Mouse (Mus musculus) megakaryocyte, embryonic 14.5 days (primary cell): ENCODE measurements around the gene Car8. TPM values are rescaled to one million over a fixed set of nuclear protein-coding genes. Genes with fewer than 3 reads are reported as not detected.
A peak's percentile ranks its signal among the peaks of the same experiment; 100 is the strongest.

Experiments used
- H3K27me3 ChIP-seq: replicated peaks from 2 replicates; pipeline ENCODE3; 2012; ENCODE audit warnings: inconsistent platforms
- H3K36me3 ChIP-seq: replicated peaks from 2 replicates; pipeline ENCODE3; 2012; ENCODE audit warnings: low read length, inconsistent platforms, mixed read lengths
- H3K4me1 ChIP-seq: 2 replicates; pipeline ENCODE4 v1.6.1; 2012; ENCODE audit warnings: inconsistent platforms
- H3K4me3 ChIP-seq: replicated peaks from 2 replicates; pipeline ENCODE3; 2012; ENCODE audit warnings: moderate library complexity, mild to moderate bottlenecking, inconsistent platforms
- H3K9me3 ChIP-seq: 2 replicates; pipeline ENCODE4 v1.6.1; 2012; ENCODE audit warnings: inconsistent platforms
- FLI1 ChIP-seq: IDR thresholded peaks from 2 replicates; pipeline ENCODE4 v1.6.1; 2012; ENCODE audit warnings: low read length, inconsistent platforms, mixed read lengths
- GATA1 ChIP-seq: IDR thresholded peaks from 3 replicates; pipeline ENCODE4 v1.6.1; 2012; ENCODE audit warnings: mixed read lengths, low read length, inconsistent platforms, borderline replicate concordance
- polyA plus RNA-seq: library from polyadenylated mRNA; stranded (reverse); fragments of >175 nt; gene quantifications from 2 replicates; pipeline ENCODE4 v1.2.3, GENCODE M21; 2012; ENCODE audit warnings: low replicate concordance; ENCODE audit not compliant: insufficient read depth

The Car8 gene
- polyA plus RNA-seq, result not detected in 2 replicates

- Histone ChIP-seq H3K9me3 (no peaks in the 10 kb centered on the region), H3K36me3 (no peaks in the 10 kb centered on the region), H3K27me3 (peaks cover 18% of the 10 kb centered on the region), H3K4me3 (peak within 1 kb of the TSS; percentile 95), H3K4me1 (peaks cover 15% of the 10 kb centered on the region)
- TF ChIP-seq FLI1 (no peak), GATA1 (no peak)
Observed at GRCm38 (mm10) chr4:8238560-8239305, at the start of gene Car8. Gene Car8 (minus strand): TSS chr4:8239041.

GRCm38 (mm10) chr4:8284934-8285333 is 46.1 kb upstream of the Car8 start:
- Histone ChIP-seq H3K36me3 (no peaks in the 10 kb centered on the region), H3K4me1 (peaks cover 11% of the 10 kb centered on the region; the same call in 1 of the 2 replicates), H3K9me3 (no peaks in the 10 kb centered on the region), H3K4me3 (no peak overlapping the region), H3K27me3 (peaks cover 13% of the 10 kb centered on the region)
- TF ChIP-seq GATA1, result no peak
- no peak for TF ChIP-seq FLI1

- Histone ChIP-seq H3K9me3 (peaks cover 5% of the 10 kb centered on the region; the same call in 1 of the 2 replicates), H3K4me1 (peaks cover 18% of the 10 kb centered on the region), H3K4me3 (no peak overlapping the region), H3K36me3 (no peaks in the 10 kb centered on the region), H3K27me3 (no peaks in the 10 kb centered on the region)
- TF ChIP-seq GATA1 (no peak), FLI1 (no peak)
Observed at GRCm38 (mm10) chr4:8278159-8278558, 39.3 kb upstream of the Car8 start.

- TF ChIP-seq FLI1, result no peak
- no peak for TF ChIP-seq GATA1
- Histone ChIP-seq H3K36me3 (no peaks in the 10 kb centered on the region), H3K9me3 (peaks cover 7% of the 10 kb centered on the region; the same call in 1 of the 2 replicates), H3K4me3 (no peak overlapping the region), H3K27me3 (no peaks in the 10 kb centered on the region), H3K4me1 (no peaks in the 10 kb centered on the region)
Observed at GRCm38 (mm10) chr4:8249805-8250204, 11.0 kb upstream of the Car8 start.

GRCm38 (mm10) chr4:8245495-8246063 is 6.7 kb upstream of the Car8 start:
- no peaks in the 10 kb centered on the region for H3K27me3 ChIP-seq
- TF ChIP-seq GATA1 (no peak), FLI1 (no peak)
- H3K4me1 ChIP-seq, result no peaks in the 10 kb centered on the region
- no peak overlapping the region for H3K4me3 ChIP-seq
- peaks cover 7% of the 10 kb centered on the region; the same call in 1 of the 2 replicates for H3K9me3 ChIP-seq
- no peaks in the 10 kb centered on the region for H3K36me3 ChIP-seq

DNA sequence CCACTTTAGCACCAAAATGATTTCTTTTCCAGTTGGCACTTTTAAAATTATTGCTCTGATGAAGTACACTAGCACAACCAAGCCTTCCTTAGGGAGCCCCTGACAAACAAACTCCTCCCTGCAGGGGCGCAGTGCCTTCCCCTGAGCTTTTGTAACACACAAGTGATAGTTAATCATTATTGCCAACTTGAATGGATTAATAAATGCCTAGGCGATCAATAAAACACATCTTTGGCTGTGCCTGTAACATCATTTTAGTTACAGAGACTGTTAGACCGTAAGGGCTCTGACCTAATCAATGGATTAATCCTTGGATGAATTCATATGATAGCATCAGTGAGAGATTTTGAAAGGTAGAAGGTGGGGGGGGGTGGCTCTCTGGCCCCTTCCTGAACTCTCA is 6.2 kb upstream of the Car8 start:
- Histone ChIP-seq H3K36me3 (no peaks in the 10 kb centered on the region), H3K4me3 (no peak overlapping the region), H3K9me3 (peaks cover 7% of the 10 kb centered on the region; the same call in 1 of the 2 replicates), H3K4me1 (no peaks in the 10 kb centered on the region), H3K27me3 (no peaks in the 10 kb centered on the region)
- TF ChIP-seq GATA1 (no peak), FLI1 (no peak)

DNA sequence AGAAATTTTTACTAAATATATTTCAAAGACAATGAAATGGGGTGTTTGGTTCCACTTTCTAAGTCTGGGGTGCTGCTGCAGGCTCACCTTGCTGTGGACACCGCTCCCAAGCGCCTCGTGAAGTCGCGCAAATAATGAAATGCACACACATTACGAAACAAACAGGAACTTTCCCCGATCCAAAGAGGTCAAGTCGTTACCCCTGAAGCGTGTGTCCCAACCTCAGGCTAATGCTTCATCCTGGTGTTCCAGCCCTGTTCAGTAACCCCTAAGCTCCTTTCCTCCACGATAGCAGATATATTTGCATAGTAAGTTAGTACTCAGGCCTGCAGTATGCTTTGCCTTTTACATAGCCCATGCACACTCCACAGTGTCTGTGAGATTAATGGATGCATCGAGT is 858 bp upstream of the Car8 start:
- Histone ChIP-seq H3K9me3 (no peaks in the 10 kb centered on the region), H3K27me3 (peaks cover 18% of the 10 kb centered on the region), H3K4me3 (no peak overlapping the region), H3K36me3 (no peaks in the 10 kb centered on the region), H3K4me1 (peaks cover 9% of the 10 kb centered on the region)
- TF ChIP-seq FLI1, result no peak
- no peak for TF ChIP-seq GATA1

DNA sequence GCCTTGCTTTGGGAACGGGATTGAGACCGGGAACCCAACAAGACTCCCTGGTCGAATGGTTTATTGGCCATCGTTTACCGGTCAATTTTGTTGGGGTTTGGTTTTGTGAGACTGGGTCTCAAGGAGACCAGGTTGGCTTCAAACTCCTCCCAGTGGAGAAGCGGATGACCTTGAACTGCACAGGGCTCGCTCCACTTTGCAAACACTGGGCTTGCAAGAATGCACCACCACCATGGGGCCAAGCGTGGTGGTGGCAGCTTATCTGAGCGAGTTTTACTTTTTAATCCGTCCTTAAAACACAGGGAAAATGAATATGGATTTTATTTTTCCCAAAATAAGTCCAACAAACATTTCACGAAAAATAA is 447 bp upstream of the Car8 start:
- no peaks in the 10 kb centered on the region for H3K9me3 ChIP-seq
- H3K27me3 ChIP-seq, result peaks cover 18% of the 10 kb centered on the region
- no peak overlapping the region for H3K4me3 ChIP-seq
- H3K4me1 ChIP-seq, result peaks cover 9% of the 10 kb centered on the region
- TF ChIP-seq FLI1, result no peak
- TF ChIP-seq GATA1, result no peak
- H3K36me3 ChIP-seq, result no peaks in the 10 kb centered on the region

GRCm38 (mm10) chr4:8232393-8233111 is 6.3 kb downstream of the Car8 start:
- Histone ChIP-seq H3K9me3 (no peaks in the 10 kb centered on the region), H3K4me1 (peaks cover 24% of the 10 kb centered on the region), H3K36me3 (no peaks in the 10 kb centered on the region), H3K27me3 (peaks cover 2% of the 10 kb centered on the region), H3K4me3 (peak overlapping the region; percentile 54)
- no peak for TF ChIP-seq FLI1
- TF ChIP-seq GATA1, result no peak
